Mouse (Mus musculus) layer of hippocampus, postnatal 25 days (tissue): ENCODE results near the gene Gcnt1. TPM values are rescaled to one million over a fixed set of nuclear protein-coding genes. Genes with fewer than 3 reads are reported as not detected.
A peak's percentile ranks its signal among the peaks of the same experiment; 100 is the strongest.

ENCODE experiments used
- DNase-seq, 2 experiments: peaks; one replicate each; pipeline ENCODE4 v3.0.0; 2022; ENCODE audit warnings: mixed read lengths in 2 of 2, low spot score in 1 of 2; ENCODE audit errors: extremely low spot score in 1 of 2
- total RNA-seq, 2 experiments: library from RNA; stranded (reverse); gene quantifications; 2 replicates each; pipeline ENCODE4 v1.2.3; 2021

Gene Gcnt1
- total RNA-seq, 2 experiments from 2014 or later: 3.3 to 3.7 TPM

GRCm38 (mm10) chr19:17368557-17368956 is 4.1 kb downstream of the Gcnt1 start:
- DNase-seq: no peak

GRCm38 (mm10) chr19:17366364-17367090 is 6.1 kb downstream of the Gcnt1 start:
- DNase-seq: no peak

DNA sequence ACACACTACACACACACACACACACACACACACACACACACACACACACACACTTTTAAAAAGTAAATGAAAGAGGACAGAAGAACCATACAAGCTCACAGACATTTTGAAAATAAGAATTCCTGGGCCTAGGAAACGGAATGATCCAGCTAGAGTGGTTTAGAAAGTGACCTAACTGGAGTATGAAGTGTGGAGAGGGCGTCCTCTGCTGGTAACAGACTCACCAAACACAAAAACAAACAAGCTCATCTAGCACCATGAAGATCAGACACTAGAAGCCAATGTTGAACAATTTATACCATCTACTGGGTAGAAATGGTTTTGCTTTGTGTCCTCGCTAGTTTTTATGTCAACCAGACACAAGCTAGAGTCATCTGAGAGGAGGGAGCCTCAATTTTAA is 7.9 kb downstream of the Gcnt1 start:
- DNase-seq: peak in 1 of 2 experiments; percentile 32

DNA sequence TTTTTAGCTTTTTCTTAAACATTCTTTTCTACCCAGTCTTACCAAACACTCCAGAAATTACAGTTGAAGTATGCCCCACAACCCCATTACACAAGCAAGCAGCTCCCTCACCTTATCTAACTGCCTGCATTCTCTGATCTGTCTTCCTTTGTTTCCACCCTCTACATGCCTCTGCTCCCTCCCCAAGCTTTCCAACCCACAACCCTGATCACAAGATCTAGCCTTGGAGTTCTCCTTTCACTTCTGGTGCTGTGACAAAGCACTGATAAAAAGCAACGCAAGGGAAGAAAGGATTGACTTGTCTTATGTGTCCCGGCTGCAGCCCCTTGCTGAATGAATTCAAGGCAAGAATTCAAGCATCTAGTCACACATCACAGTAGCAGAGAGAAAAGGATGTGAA is 11.5 kb downstream of the Gcnt1 start:
- no peak for DNase-seq

DNA sequence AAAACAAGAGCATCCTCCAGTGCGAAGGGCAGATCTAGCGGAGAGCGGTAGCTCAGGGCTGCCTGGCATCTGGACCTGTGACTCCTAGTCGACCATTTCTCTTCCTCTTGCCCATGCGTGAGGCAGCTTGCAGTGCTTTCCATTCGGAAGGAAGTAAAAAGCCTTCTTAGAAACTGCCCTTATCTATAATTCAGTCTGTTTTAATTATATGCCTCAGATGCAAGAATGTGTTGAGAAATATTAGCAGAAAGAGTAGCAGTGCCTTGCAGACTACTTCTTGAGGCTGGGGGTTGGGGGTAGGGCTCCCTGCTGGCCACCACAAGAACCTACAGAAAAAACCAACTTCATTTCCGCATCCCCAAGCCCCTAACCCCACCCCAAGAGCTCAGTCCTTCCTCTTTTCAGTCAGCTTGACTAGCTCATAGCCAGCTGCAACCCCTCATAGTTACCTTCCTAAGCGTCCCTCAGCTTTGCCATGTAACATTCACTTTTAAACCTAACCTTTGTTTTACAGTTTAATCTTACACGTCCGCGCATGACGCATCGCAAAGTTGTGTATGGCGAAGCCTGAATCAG is 13.2 kb downstream of the Gcnt1 start:
- DNase-seq: no peak

DNA sequence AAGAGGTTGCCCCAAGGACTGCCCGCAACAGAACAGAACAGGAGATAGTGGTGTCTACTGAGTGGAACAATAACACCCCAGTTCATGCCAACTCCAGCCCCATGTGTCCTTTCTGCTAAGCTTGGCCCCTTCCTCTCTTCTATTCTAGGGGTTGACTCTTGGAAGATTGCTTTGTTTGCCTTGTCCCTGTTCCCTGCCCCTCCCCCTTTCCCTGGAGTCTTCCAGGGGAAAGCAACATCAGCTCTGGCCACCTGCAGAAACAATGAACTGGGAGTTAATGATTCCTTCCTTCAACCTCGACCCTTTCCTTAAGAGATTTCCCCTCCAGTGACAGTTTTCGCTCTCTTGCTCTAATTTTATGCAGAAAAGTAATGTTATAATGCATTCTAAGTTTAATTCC is 15.3 kb downstream of the Gcnt1 start:
- DNase-seq: no peak

DNA sequence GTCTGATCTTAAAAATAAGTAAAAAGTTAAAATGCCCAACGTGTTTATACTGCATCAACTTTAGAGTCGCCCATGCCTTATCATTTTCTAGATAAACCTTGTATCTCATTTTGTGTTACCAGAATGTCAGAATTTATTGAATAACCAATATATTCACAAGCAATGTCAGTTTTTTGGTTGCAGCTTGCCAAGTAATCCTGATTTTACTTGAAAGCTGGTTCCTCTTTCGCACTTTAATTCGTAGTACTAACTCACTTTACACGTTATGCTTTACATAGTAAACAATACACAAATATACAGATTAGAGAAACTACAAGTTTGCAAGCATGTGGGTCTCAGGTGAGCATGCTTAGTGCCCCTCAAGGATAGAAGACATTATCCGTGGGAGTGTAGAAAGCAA is 15.7 kb downstream of the Gcnt1 start:
- no peak for DNase-seq

GRCm38 (mm10) chr19:17355950-17356867 is 16.4 kb downstream of the Gcnt1 start:
- DNase-seq: no peak

DNA sequence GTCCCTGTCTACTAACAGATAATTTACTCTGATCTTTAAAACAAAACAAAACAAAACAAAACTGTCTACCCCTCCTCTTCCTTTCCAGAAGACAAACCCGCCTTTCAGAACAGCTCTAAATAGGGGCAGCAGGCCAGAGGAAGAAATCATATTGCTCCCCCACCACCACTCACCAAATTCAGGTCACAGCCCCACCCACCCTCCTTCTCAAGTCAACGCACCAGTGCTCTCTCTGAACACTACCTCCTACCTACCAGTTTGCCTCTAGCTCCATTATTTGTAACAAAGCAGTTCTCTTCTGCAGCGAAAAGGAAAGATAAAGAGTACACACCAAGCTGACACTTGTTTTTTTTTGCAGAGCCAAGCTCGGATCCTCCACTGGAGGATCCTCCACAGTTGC is 17.3 kb downstream of the Gcnt1 start:
- no peak for DNase-seq

- DNase-seq: no peak
These were observed 17.8 kb downstream of the Gcnt1 start for GRCm38 (mm10) chr19:17354797-17355196.

DNA sequence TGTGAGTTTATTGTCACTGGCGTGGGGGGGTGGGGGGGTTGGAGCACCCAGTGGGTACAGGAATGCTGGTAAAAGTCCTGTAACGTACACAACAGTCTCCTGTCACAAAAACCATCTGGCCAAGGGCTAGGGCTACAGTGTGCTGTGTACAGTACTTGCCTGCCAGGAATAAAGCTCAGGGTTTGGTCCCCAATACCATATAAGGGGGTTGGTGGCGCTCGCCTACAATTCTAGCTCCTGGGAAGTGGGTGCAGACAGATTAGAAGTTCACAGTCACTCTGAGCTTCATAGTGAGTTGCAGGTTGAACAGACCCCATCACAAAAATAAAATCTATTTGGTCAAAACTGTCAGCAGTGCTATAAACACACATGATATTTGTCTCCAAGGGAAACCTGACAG is 18.3 kb downstream of the Gcnt1 start:
- DNase-seq: no peak

DNA sequence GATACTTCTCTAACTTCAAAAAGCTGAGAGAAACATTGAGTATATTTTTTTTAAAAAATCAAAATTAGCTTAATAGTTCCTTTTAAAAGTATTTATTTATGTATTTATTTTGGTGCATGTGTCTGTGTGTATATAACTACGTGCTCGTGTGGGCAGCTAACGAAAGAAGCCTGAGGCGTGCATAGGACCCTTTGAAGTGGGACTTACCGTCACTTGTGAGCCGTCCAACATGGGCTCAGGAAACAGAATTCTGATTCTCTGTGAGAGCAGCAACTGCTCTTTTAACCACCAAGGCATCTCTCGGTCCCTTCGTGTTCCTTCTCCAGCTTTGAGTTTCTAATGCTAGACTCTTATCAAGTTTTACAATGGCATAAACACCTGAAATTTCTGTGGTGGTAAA is 18.9 kb downstream of the Gcnt1 start:
- no peak for DNase-seq

DNA sequence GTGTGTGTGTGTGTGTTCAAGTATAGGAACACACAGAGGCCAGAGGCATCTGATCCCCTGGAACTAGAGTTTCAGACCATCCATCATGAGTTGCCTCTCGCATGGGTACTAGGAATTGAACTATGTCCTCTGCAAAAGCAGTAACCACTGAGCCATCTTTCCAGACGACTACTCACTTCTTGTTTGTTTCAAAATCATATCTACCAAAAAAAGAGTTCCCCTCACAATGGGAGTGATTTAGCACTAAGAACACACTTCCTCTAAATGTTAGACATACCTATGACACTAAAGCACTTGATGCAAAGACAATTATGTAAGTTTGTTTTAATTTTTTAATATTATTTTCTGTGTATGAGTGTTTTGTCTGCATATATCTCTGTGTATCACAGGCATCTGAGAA is 24.8 kb downstream of the Gcnt1 start:
- DNase-seq: no peak

GRCm38 (mm10) chr19:17346716-17347474 is 25.7 kb downstream of the Gcnt1 start:
- DNase-seq: no peak

- DNase-seq: no peak
These were observed 27.8 kb downstream of the Gcnt1 start for GRCm38 (mm10) chr19:17344881-17345280.

- no peak for DNase-seq
These were observed 33.1 kb downstream of the Gcnt1 start for GRCm38 (mm10) chr19:17339563-17339962.

DNA sequence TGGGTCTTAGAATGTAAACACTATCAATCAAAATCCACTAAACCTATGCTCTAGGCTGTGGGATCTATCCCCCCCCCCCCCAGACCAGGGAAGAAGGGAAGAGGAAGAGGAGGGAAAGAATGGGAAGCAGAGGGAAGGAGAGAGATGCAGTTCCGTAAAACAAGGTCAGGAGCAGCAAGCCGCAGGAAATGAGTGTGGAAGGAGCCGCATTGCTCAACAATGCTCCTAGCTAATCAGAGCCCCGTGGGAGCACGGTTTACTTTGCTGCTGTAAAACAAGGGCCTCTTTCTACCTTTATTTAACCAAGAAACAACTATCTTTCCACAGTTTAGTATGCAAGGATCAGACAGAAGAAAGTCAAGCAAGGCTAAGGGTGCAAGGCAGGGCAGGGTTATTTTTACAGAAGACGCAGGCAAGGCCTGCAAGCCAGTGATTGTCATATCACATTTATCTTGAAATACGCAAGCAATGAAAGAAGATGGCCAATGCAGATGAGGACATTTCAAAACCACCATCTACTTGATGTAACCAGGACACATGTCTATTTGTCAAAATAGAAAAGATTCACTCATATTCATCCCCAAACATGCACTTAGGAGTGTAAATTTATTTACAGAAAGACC is 35.5 kb downstream of the Gcnt1 start:
- DNase-seq: no peak

DNA sequence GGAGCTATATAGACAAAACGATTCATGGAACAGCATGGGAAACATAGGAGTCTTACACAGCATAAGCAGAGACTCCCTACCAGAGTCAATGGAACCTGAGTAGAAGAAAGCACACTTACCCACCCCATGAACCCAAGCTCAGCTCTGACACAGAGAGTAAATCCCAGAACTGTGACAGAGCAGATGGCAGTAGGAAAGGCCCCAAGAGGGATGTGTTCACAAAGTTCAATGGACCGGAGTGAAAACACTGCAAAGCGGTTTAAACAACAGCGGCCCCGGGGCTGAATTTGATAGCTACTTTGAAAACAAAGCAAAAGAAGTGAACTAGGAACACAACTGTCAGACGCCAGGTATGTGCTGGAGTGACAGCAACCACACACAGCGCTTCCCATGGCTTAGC is 36.0 kb downstream of the Gcnt1 start:
- no peak for DNase-seq

GRCm38 (mm10) chr19:17334644-17335333 is 37.9 kb downstream of the Gcnt1 start:
- DNase-seq: no peak

DNA sequence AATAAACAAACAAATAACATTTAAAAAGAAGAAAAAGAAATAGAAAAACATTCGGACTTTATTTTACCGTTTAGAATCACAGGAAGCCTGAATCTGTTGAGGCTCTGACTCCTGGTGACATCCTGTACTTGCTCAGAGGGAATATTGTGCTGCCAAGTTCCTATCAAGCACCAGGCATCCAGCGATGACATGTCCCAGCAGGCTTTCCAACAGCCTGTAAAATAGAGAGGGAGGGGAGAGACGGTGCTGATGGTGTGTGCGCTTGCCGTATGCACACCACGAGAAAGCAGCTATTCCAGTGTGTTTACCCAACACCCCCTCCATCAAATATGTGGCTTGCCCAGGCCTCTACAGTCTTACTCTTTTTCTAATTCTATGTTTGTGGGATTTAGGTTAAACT is 39.6 kb downstream of the Gcnt1 start:
- DNase-seq: no peak
